Mouse (Mus musculus) megakaryocyte, embryonic 14.5 days (primary cell): ENCODE measurements around the gene Olfr619.

Source experiments
- FLI1 ChIP-seq: IDR thresholded peaks from 2 replicates; pipeline ENCODE4 v1.6.1; 2012; ENCODE audit warnings: low read length, inconsistent platforms, mixed read lengths
- GATA1 ChIP-seq: IDR thresholded peaks from 3 replicates; pipeline ENCODE4 v1.6.1; 2012; ENCODE audit warnings: mixed read lengths, low read length, inconsistent platforms, borderline replicate concordance

DNA sequence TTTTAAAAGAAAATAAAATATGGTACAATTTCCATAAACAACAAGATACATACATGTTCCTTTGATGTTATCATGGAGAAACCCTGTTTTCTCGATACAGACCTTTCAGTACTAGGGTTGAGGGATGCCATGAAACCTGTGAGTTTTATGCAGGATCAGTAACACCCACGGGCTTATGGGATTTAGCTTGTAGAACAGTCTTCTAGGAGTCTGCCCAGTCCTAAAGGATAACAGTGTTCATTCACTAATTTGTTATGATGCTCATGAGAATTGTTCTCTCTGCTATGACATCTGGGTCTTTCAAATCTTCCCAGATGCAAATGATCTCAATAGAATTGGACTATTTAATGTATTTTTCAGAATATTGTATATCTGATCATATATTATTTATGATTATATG is 12.1 kb downstream of the Olfr619 start, which contains the start of gene Olfr620:
- TF ChIP-seq GATA1, result no peak
- TF ChIP-seq FLI1, result no peak
